Mouse (Mus musculus) 416B (cell line): Measurements from ENCODE around the gene Coro2a.
"Not testable (repeated sequence)": the region's sequence is repeated elsewhere in the genome, so short reads cannot be mapped to it uniquely, and the experiment has no call there.

Experiments
- DNase-seq: peaks from one replicate; pipeline ENCODE4 v3.0.0; 2011; ENCODE audit warnings: low read depth

Gene Coro2a

DNA sequence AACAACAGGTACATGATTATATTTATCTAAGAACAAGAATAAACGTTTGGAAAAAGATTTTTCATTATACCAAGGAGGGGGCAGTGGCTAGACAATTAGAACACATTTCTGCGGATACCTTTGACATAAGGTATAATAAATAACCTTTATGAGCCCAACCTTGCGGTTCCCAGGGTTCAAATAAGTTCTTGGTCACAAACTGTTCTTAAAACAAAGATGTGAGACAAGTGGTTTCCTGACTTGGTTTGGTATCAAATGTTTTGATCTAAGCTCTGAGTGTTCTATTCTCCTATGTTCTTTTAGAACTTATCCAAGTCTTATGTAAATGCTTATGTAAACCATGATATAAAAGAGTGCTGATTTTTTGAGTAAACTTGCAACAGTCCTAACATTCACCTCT lies 17.5 kb downstream of the Coro2a start:
- peak; percentile 93 for DNase-seq

DNA sequence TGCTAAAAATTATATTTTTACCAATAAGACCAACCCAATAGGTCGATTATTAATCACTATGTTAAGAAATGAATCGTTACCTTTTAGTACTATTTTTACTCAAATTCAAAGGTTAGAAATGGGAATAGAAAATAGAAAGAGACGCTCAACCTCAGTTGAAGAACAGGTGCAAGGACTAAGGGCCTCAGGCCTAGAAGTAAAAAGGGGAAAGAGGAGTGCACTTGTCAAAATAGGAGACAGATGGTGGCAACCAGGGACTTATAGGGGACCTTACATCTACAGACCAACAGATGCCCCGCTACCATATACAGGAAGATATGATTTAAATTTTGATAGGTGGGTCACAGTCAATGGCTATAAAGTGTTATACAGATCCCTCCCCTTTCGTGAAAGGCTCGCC lies 17.9 kb downstream of the Coro2a start:
- DNase-seq: not testable (repeated sequence)

DNA sequence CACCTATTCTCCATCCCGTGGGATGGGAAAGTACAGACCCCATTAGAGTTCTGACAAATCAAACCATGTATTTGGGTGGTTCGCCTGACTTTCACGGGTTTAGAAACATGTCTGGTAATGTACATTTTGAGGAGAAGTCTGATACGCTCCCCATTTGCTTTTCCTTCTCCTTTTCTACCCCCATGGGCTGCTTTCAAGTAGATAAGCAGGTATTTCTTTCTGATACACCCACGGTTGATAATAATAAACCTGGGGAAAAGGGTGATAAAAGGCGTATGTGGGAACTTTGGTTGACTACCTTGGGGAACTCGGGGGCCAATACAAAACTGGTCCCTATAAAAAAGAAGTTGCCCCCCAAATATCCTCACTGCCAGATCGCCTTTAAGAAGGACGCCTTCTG lies 20.0 kb downstream of the Coro2a start:
- not testable (repeated sequence) for DNase-seq

DNA sequence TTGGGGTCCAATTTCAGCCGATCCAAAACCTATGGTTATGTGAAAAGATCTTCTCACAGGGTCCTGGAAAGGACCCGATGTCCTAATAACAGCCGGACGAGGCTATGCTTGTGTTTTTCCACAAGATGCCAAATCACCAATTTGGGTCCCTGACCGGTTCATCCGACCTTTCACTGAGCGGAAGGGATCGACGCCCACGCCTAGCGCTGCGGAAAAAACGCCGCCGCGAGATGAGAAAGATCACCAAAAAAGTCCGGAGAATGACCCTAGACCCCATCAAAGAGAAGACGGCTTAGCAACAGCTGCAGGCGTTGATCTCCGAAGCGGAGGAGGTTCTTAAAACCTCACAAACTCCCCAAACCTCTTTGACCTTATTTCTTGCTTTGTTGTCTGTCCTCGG lies 20.4 kb downstream of the Coro2a start:
- peak; percentile 50 for DNase-seq

DNA sequence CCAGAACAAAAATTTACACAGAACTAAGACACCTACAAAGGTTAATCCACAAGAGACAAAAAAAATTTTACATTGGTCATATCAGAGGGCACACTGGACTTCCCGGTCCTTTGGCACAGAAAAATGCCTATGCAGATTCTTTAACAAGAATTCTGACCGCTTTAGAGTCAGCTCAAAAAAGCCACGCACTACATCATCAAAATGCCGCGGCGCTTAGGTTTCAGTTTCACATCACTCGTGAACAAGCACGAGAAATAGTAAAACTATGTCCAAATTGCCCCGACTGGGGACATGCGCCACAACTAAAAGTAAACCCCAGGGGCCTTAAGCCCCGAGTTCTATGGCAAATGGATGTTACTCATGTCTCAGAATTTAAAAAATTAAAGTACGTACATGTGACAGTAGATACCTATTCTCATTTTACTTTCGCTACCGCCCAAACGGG lies 21.2 kb downstream of the Coro2a start:
- DNase-seq: peak; percentile 46

DNA sequence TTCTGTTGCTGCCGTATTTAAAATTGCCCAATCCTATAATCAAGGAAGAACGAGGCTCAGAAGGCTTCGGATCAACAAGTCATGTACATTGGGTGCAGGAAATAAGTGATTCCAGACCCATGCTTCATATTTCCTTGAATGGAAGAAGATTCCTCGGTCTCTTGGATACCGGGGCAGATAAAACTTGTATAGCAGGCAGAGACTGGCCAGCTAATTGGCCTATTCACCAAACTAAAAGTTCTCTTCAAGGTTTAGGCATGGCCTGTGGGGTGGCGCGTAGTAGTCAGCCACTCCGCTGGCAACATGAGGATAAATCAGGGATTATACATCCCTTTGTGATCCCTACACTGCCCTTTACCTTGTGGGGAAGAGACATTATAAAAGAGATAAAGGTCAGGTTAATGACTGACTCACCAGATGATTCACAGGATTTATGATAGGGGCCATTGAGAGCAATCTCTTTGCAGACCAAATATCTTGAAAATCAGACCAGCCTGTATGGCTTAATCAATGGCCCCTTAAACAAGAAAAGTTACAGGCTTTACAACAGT lies 23.1 kb downstream of the Coro2a start:
- DNase-seq: peak; percentile 78

DNA sequence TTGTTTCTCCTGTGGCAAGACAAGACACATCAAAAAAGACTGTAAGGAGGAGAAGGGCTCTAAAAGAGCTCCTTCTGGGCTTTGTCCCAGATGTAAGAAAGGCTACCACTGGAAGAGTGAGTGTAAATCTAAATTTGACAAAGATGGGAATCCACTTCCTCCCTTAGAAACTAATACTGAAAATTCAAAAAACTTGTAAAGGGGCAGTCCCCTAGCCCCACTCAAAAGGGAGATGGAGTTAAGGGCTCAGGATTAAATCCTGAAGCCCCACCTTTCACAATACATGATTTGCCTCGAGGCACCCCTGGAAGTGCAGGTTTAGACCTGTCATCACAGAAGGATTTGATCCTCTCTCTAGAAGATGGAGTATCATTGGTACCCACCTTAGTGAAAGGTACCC lies 23.8 kb downstream of the Coro2a start:
- peak; percentile 72 for DNase-seq

DNA sequence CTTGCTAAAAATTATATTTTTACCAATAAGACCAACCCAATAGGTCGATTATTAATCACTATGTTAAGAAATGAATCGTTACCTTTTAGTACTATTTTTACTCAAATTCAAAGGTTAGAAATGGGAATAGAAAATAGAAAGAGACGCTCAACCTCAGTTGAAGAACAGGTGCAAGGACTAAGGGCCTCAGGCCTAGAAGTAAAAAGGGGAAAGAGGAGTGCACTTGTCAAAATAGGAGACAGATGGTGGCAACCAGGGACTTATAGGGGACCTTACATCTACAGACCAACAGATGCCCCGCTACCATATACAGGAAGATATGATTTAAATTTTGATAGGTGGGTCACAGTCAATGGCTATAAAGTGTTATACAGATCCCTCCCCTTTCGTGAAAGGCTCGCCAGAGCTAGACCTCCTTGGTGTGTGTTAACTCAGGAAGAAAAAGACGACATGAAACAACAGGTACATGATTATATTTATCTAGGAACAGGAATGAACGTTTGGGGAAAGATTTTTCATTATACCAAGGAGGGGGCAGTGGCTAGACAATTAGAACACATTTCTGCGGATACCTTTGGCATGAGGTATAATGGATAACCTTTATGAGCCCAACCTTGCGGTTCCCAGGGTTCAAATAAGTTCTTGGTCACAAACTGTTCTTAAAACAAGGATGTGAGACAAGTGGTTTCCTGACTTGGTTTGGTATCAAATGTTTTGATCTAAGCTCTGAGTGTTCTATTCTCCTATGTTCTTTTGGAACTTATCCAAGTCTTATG lies 26.3 kb downstream of the Coro2a start:
- peak; percentile 58 for DNase-seq

DNA sequence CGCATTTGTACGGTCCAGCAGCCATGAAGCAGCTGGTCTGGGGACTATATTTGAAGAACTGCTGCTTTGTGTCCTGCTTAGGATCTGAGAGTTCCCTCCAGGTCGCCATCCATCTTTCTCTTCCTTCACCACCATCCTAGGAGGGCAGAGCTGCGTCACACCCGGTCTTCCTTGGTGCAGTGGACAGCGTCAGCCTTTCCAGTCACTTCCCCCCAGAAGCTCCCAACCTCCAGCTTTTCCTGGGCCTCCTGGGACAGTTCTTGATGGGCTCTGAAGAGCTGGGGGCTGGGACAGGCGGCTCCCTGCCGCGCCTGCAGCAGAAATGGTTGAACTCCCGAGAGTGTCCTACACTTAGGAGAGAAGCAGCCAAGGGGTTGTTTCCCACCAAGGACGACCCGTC lies 27.2 kb downstream of the Coro2a start:
- DNase-seq: peak; percentile 60

DNA sequence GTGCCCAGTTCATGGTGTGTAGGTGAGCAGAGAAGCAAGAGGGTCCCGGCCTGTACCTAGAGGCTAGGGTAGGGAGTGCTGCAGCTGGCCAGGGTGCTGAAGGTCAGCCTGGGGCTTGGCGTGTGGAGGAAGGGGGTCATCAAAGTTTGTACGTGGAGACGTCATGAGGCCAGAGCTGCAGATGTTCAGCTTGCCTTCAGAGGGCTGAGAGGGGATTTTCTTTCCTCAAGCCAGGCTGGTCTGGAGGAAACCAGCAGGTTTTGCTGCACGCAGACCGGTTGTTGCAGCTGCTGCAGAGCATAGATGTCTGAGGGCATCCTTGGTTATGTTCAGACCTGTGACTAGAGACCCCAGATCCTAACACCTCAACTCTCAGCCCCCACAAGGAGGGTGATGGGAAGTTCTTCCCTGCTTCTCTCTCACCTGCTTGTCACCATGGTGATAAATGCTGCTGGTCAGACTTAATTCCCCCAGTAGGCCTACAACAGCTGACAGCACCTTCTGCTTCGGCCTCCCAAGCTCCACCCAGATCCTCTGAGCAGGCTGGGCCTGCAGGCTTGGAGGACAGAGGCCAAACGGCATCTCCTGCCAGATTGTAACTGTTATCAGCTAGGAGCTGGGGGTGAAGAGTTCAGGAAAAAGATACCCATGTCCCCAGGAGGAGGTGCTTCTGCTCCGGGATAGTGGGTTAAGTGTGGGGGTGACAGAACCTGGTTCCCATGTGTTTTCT lies 27.8 kb downstream of the Coro2a start:
- peak; percentile 74 for DNase-seq

DNA sequence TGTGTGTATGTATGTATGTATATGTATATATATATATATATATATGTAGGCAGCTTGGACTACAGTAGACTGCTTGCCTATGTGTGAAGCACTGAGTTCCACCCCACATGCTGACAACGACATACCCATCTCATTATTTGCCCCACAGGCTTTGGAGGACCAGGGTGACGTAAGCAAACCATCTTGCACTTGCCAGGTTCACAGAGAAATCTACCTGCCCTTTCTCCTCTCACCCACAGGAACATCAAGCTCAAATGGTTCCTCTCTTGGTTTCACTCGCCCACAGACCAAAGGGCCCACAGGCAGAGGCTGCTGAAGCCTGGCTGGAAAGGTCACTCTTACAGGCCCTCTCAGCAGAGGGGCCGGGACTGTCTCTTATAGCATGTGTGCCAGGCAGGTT lies 29.4 kb downstream of the Coro2a start:
- DNase-seq: no peak

DNA sequence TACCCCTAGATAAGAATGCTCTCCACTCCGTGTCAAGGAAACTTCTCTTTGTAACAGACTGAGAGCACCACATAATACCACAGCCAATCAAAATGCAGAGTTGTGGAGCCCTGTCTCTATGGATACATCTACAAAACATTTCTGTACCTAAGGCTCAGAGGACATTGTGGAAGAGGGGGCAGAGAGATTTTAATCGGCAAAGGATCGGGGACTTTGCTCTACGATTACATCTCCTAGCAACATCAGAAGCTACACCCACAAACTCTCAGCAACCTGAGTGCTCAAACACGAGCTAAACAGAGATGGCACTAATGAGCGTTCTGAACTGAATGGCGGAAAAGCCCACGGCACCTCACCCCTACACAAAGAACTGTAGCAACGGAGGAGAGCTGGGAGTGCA lies 30.3 kb downstream of the Coro2a start:
- no peak for DNase-seq

DNA sequence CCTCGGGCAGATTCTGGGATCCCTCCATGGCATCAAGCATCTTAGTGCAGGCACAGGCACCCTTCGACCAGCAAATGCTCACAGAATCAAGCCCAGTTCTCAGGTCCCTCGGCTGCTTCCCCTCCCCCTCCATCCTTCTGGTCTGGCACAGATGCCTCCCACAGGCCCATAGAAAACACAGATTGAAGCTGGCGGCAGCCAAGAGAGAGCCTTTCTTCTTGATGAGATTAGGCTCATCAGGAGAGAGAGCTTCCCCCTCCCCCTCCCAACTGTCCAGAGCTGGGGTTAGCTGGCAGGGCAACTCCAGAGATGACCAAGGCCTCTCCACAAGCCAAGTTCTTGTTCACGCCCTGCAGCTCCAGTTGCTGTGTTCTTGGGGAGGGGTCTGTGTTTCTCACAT lies 32.3 kb downstream of the Coro2a start:
- no peak for DNase-seq

DNA sequence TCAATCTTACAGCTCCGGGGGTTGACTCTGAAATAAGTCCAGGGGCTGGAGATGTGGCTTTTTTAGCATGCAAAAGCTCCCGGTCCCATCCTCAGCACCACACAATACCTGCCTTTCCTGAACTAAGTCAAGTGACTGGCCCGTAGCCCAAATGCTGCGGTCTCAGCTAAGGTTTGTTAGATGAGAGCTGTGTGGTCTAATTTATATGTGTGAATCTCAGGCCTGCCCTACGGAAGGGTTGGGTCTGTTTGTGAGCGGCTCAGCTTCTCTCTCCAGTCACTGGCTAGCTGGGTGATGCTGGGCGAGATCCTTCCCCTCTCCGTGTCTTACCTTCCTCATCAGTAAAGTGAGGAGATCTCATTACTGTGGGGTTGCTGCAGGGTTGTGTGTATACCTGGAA lies 33.8 kb downstream of the Coro2a start:
- no peak for DNase-seq

DNA sequence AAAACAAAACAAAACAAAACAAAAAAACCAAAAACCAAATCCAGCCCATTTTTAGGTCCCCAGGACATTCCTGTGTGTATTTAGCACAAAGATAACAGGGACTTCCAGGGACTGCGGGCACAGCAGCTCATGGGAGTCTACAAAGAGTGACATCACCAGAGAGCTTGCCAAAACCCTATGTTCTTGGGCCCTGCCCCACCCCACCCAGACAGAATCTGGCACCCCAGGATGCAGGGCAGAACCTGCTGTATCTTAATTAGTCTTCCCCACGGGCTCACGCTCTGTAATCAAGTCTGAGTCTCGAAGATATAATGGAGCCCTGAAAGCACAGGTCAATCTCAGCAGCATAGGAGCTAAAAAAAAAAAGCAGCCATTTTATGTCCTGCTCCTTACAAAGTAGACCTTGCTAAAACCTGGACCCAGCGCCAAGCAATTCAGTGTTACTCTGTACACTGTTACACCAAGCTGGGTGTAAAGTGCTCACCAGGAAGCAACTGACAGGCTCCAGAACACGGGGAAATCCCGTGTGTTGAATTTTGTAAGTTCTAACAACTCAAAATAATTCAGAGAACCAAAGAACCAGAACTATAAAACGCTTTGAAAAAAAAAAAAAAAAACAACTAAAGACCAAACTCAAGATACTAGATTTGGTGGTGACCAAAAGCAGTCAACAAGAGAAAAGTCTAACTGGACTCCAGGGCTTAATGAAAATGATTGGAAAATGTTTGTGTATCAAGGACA lies 34.9 kb downstream of the Coro2a start:
- DNase-seq: no peak

DNA sequence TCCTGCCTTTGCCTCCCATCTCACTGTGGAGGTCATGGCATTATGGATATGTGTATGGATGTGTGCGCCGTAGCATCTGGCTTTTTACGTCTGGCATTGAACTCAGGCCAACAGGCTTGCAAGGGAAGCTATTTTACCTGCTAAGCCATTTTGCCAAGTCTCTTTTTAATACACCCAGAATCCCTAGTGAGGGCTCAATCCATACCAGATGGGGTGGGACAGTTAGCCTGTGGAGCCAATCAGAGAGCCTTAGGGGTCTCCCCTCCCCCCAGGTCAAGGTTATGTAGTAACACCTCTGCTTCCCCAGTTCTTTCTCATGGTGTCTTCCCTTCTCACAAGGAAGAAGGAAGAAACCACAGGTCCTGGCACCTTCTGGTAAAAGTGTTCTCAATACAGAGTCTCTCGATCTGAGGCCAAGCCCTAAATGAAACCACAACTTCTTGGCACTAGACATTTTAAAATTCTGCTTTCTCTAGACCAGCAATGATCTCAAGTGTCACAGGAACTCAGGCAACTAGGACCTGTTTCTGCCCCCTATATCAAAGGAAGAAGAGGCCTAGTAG lies 36.5 kb downstream of the Coro2a start:
- peak; percentile 77 for DNase-seq

DNA sequence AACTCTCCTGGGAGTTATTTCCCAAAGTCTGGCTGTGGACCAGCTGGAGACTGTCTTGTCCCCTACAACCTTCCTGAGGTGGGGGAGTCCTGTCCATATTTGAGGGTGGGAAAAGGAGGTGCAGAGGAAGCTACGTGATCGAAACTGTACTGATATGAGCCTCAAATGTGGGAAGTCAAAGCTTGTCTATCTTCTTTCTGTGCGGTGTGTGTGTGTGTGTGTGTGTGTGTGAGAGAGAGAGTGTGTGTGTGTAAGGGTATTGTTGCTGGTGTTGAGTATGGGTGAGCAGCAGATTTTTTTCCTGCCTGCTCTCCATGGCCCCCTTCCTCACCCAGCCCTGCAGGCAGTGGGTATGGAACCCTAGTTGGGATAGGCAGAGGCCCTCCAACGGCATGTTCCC lies 37.8 kb downstream of the Coro2a start:
- no peak for DNase-seq

DNA sequence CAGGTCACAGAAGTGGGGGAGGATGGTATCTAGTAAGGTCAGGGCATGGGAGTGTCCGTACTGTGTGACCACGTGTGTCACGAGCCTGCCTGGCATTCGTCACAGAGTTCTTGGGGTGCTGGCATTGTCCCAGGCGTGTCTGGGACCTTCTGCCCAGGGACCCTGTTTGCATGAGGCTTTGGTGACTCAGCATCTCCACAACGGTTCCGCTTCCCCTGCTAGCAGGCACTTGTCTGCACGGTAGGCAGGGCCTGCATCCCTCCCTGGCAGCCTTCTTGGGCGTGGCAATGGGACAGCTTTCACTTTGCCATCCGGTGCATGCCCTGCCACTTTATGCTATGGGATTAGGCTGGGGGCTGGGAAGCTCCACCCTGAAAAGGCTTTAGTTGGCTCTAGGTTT lies 38.2 kb downstream of the Coro2a start:
- DNase-seq: peak; percentile 98

DNA sequence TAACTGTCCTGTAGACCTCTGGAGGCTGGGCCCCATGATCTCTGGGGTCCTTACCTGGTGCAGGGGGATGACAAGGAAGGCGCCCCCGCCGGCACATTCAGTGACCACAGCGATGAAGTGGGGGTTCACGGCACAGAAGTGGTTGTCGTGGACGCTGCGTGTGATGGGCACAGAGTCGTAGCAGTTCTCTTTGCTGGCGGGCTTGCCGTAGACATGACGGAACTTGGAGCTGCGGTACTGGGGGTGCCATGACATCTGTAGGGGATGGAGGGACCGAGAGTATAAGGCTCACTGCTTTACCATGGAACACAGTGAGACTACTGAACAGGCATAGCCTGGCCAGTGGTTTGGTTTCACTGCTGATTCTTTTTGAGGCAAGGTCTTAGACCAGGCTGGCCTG lies 39.2 kb downstream of the Coro2a start:
- no peak for DNase-seq

DNA sequence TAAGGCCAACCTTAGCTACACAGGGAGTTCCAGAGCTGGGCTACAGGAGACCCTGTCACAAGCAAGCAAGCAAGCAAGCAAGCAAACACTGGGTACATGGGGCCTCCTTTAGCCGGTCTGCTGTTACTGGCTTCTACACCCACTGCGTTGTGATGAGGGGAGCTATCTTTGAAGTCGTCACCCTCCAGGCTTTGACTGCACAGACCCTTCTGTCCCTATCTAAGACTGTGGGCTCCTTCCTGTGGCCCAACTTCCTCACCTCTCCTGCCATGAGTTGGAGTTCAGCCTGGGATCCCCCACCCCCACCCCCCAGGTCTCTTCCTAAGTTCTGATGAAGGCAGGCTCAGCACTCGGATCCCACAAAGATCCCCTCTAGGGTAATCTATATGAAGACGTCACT lies 40.0 kb downstream of the Coro2a start:
- no peak for DNase-seq

DNA sequence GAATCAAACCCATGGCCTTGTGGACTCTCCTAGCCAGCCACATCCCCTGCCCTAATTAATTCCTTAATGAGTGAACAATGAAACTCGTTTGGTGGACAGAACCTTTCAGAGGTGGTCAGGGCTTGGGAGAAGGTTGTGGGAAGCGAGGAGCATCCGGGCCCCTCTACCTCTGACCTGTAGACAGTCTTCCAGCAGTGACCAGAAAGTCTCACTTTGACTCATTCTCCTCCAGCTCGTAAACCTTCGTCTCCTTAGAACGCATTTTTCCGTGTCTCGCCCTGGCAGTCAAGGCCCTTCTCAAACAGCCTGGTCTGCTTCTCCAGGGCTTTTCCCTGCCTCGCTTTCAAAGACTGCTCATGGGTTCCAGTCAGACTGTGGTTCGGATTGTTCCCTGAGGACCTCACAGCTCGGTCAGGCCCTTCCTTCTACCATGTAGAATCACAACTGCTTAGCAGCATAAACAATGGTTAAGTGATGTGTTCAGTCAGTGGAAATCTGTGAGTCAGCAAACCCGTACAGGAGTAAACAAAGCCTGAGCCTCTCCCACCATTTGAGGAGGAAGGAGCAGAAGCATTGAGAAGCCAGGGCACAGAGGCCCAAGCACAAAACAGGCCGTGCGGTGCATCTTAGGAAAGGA lies 41.8 kb downstream of the Coro2a start:
- no peak for DNase-seq
